Mouse (Mus musculus) hindbrain, embryonic 11.5 days (tissue): Measurements from ENCODE around the gene Agr2. TPM values are rescaled to one million over a fixed set of nuclear protein-coding genes. Genes with fewer than 3 reads are reported as not detected.

Experiments used
- ATAC-seq: fragments of 200-750 bp; cut with Nextera tagmentation; 2 replicates; pipeline ENCODE4 v1.8.0; 2017; ENCODE audit warnings: mild to moderate bottlenecking, moderate TSS enrichment, moderate library complexity; ENCODE audit not compliant: low FRiP score
- DNase-seq: peaks from one replicate; pipeline ENCODE4 v3.0.0-alpha.2; 2015; ENCODE audit warnings: low spot score
- H3K27ac ChIP-seq: fragments of 300-500 bp; sonication (generic); 2 replicates; pipeline ENCODE4 v1.5.1; 2014; ENCODE audit warnings: mild to moderate bottlenecking, low read depth, low read length
- H3K27me3 ChIP-seq: fragments of 300-500 bp; sonication (generic); 2 replicates; pipeline ENCODE4 v1.6.1; 2014; ENCODE audit warnings: mild to moderate bottlenecking, low read length, moderate library complexity, mixed read lengths; ENCODE audit not compliant: control insufficient read depth, insufficient read depth
- H3K36me3 ChIP-seq: fragments of 300-500 bp; sonication (generic); 2 replicates; pipeline ENCODE4 v1.6.1; 2014; ENCODE audit warnings: mild to moderate bottlenecking, low read length, moderate library complexity, mixed read lengths; ENCODE audit not compliant: control insufficient read depth, insufficient read depth
- H3K4me1 ChIP-seq: fragments of 300-500 bp; sonication (generic); replicated peaks from 2 replicates; pipeline ENCODE4 v1.6.1; 2014; ENCODE audit warnings: low read length, mixed read lengths; ENCODE audit not compliant: control insufficient read depth, insufficient read depth
- H3K4me2 ChIP-seq: fragments of 300-500 bp; sonication (generic); replicated peaks from 2 replicates; pipeline ENCODE4 v1.6.1; 2014; ENCODE audit warnings: mild to moderate bottlenecking, low read depth, low read length
- H3K4me3 ChIP-seq: fragments of 300-500 bp; sonication (generic); 2 replicates; pipeline ENCODE4 v1.5.1; 2014; ENCODE audit warnings: low read depth, low read length
- H3K9ac ChIP-seq: fragments of 300-500 bp; sonication (generic); 2 replicates; pipeline ENCODE4 v1.6.1; 2014; ENCODE audit warnings: low read depth, low read length
- H3K9me3 ChIP-seq: fragments of 300-500 bp; sonication (generic); 2 replicates; pipeline ENCODE4 v1.6.1; 2016; ENCODE audit warnings: low read length; ENCODE audit not compliant: control insufficient read depth
- WGBS: fragments of 180-500 bp; shearing (Covaris S2); extraction: QIAGEN DNeasy Blood & Tissue Kit; methylation state at CpG from one replicate; pipeline ENCODE4 v1.1.7; 2014; 5-methylcytosine and 5-hydroxymethylcytosine counted together
- polyA plus RNA-seq: library from polyadenylated mRNA; unstranded; fragments of >200 nt; fragmentation: Nextera tagmentation; extraction: Ambion mirVana; gene quantifications from 2 replicates; pipeline ENCODE4 v1.2.1, GENCODE M21; 2014

Gene Agr2
- polyA plus RNA-seq, 1 experiment from 2014 or later: not detected

- no peak for DNase-seq
- no peak overlapping the region for H3K9ac ChIP-seq
- no peak overlapping the region for H3K4me3 ChIP-seq
- no peak overlapping the region for H3K27ac ChIP-seq
- no peak for ATAC-seq
- 73% methylated on average over 7 of the region's 7 CpGs for WGBS
- no peaks in the 10 kb centered on the region for H3K9me3 ChIP-seq
- no peaks in the 10 kb centered on the region for H3K4me1 ChIP-seq
- no peaks in the 10 kb centered on the region for H3K27me3 ChIP-seq
- H3K36me3 ChIP-seq: no peaks in the 10 kb centered on the region
- no peak overlapping the region for H3K4me2 ChIP-seq
Observed at GRCm38 (mm10) chr12:36013216-36013910, 20.7 kb downstream of the Agr2 start.

GRCm38 (mm10) chr12:36017791-36018190, 25.1 kb downstream of the Agr2 start:
- DNase-seq (no peak), ATAC-seq (no peak)
- Histone ChIP-seq H3K4me2 (no peak overlapping the region), H3K27ac (no peak overlapping the region), H3K36me3 (peaks cover 2% of the 10 kb centered on the region; the same call in 1 of the 2 replicates), H3K9me3 (no peaks in the 10 kb centered on the region), H3K9ac (no peak overlapping the region), H3K4me1 (no peaks in the 10 kb centered on the region), H3K27me3 (no peaks in the 10 kb centered on the region), H3K4me3 (no peak overlapping the region)
- WGBS: 84% methylated on average over 2 of the region's 2 CpGs

GRCm38 (mm10) chr12:36019572-36019971, 26.9 kb downstream of the Agr2 start:
- no peak overlapping the region for H3K4me2 ChIP-seq
- H3K4me3 ChIP-seq: no peak overlapping the region
- H3K27me3 ChIP-seq: no peaks in the 10 kb centered on the region
- ATAC-seq: no peak
- peaks cover 2% of the 10 kb centered on the region; the same call in 1 of the 2 replicates for H3K36me3 ChIP-seq
- WGBS: 73% methylated on average over 4 of the region's 4 CpGs
- H3K9me3 ChIP-seq: no peaks in the 10 kb centered on the region
- H3K9ac ChIP-seq: no peak overlapping the region
- H3K27ac ChIP-seq: no peak overlapping the region
- no peak for DNase-seq
- no peaks in the 10 kb centered on the region for H3K4me1 ChIP-seq

- no peaks in the 10 kb centered on the region for H3K27me3 ChIP-seq
- DNase-seq (no peak), ATAC-seq (no peak)
- H3K9me3 ChIP-seq: no peaks in the 10 kb centered on the region
- no peak overlapping the region for H3K4me2 ChIP-seq
- no peak overlapping the region for H3K9ac ChIP-seq
- no peak overlapping the region for H3K27ac ChIP-seq
- no peak overlapping the region for H3K4me3 ChIP-seq
- peaks cover 2% of the 10 kb centered on the region; the same call in 1 of the 2 replicates for H3K36me3 ChIP-seq
- 78% methylated on average over 3 of the region's 3 CpGs for WGBS
- H3K4me1 ChIP-seq: no peaks in the 10 kb centered on the region
Observed at GRCm38 (mm10) chr12:36020081-36020480, 27.4 kb downstream of the Agr2 start.

- Histone ChIP-seq H3K36me3 (peaks cover 2% of the 10 kb centered on the region; the same call in 1 of the 2 replicates), H3K4me3 (no peak overlapping the region), H3K9me3 (no peaks in the 10 kb centered on the region), H3K4me2 (no peak overlapping the region), H3K9ac (no peak overlapping the region), H3K27me3 (no peaks in the 10 kb centered on the region), H3K4me1 (no peaks in the 10 kb centered on the region), H3K27ac (no peak overlapping the region)
- DNase-seq (no peak), ATAC-seq (no peak)
- WGBS: 87% methylated on average over 2 of the region's 2 CpGs
Observed at GRCm38 (mm10) chr12:36020710-36021109, 28.0 kb downstream of the Agr2 start.

- WGBS: 93% methylated on average over 4 of the region's 4 CpGs
- Histone ChIP-seq H3K4me3 (no peak overlapping the region), H3K9me3 (no peaks in the 10 kb centered on the region), H3K36me3 (no peaks in the 10 kb centered on the region), H3K9ac (no peak overlapping the region), H3K27ac (no peak overlapping the region), H3K4me2 (no peak overlapping the region), H3K4me1 (no peaks in the 10 kb centered on the region), H3K27me3 (no peaks in the 10 kb centered on the region)
- no peak for ATAC-seq
- no peak for DNase-seq
Observed at GRCm38 (mm10) chr12:36026126-36026525, 33.4 kb downstream of the Agr2 start.

DNA sequence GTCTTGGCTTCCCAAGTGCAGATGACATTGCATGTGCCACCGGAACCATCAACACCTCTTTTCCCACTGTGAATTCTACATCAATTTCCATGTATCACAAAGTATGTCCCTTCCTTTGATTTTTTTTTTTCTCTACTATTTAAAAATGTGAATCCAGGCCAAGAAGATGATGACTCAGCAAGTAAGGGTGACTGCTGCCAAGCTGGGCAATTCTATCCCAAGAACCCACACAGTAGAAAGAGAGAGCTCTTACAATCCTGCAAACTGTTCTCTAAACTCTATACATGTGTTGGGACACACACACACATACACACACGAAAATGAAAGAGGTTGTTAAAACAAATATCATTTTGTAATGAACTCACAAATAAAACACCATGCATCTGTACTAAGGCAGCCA, 34.5 kb downstream of the Agr2 start:
- 92% methylated on average over 2 of the region's 2 CpGs for WGBS
- Histone ChIP-seq H3K4me3 (no peak overlapping the region), H3K4me2 (no peak overlapping the region), H3K9me3 (no peaks in the 10 kb centered on the region), H3K9ac (no peak overlapping the region), H3K36me3 (no peaks in the 10 kb centered on the region), H3K27me3 (no peaks in the 10 kb centered on the region), H3K27ac (no peak overlapping the region), H3K4me1 (no peaks in the 10 kb centered on the region)
- DNase-seq (no peak), ATAC-seq (no peak)

GRCm38 (mm10) chr12:36028968-36029645, 36.4 kb downstream of the Agr2 start:
- Histone ChIP-seq H3K4me3 (no peak overlapping the region), H3K4me2 (no peak overlapping the region)

DNA sequence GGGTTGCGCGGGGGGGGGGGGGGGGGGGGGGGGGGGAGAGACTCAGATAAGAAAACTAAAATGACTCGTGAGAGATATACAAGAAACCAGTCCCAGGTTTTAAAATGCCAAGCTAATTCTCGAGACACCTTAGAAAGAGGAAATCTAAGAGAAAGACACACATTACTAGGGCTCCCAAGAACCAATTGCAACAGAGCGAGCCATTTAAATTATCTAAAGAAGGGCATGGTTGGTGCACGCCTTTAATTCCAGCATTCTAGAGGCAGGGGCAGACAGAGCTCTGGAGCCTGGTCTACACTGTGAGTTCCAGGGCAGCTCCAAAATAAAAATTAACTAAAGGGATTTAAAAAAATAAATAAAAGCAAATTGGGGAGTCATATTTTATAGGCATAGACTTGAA, 37.0 kb downstream of the Agr2 start:
- Histone ChIP-seq H3K27me3 (no peaks in the 10 kb centered on the region), H3K9ac (no peak overlapping the region), H3K9me3 (no peaks in the 10 kb centered on the region), H3K27ac (no peak overlapping the region), H3K36me3 (no peaks in the 10 kb centered on the region), H3K4me1 (no peaks in the 10 kb centered on the region), H3K4me3 (no peak overlapping the region), H3K4me2 (no peak overlapping the region)
- DNase-seq (no peak), ATAC-seq (no peak)
- WGBS: 85% methylated on average over 4 of the region's 6 CpGs

More at GRCm38 (mm10) chr12:36028968-36029645, 36.4 kb downstream of the Agr2 start:
- Histone ChIP-seq H3K4me1 (no peaks in the 10 kb centered on the region), H3K27me3 (no peaks in the 10 kb centered on the region), H3K9ac (no peak overlapping the region), H3K9me3 (no peaks in the 10 kb centered on the region), H3K36me3 (no peaks in the 10 kb centered on the region), H3K27ac (no peak overlapping the region)
- no peak for DNase-seq
- WGBS: 78% methylated on average over 5 of the region's 5 CpGs
- ATAC-seq: no peak
